Mouse (Mus musculus) CD4-positive, CD25-positive, alpha-beta regulatory T cell, adult 2 months (primary cell): ENCODE data around the gene Grin2c.

Experiments used
- DNase-seq: peaks from one replicate; pipeline ENCODE4 v3.0.0-alpha.2; 2012; ENCODE audit warnings: low read depth, low spot score

Grin2c gene

GRCm38 (mm10) chr11:115208126-115208525 is 58.9 kb downstream of the Grin2c start:
- no peak for DNase-seq

GRCm38 (mm10) chr11:115202756-115203155 is 64.3 kb downstream of the Grin2c start:
- no peak for DNase-seq

- DNase-seq: peak; percentile 91
Observed at GRCm38 (mm10) chr11:115202316-115202715, 64.7 kb downstream of the Grin2c start.

GRCm38 (mm10) chr11:115200520-115200919 is 66.5 kb downstream of the Grin2c start:
- DNase-seq: no peak
